Mouse (Mus musculus) hindbrain, embryonic 16.5 days (tissue): Measurements from ENCODE around the gene Tagln. TPM values are rescaled to one million over a fixed set of nuclear protein-coding genes. Genes with fewer than 3 reads are reported as not detected.

Experiments
- ATAC-seq: fragments of 200-750 bp; cut with Nextera tagmentation; 2 replicates; pipeline ENCODE4 v1.8.0; 2017; ENCODE audit warnings: moderate TSS enrichment, moderate library complexity
- H3K27ac ChIP-seq: fragments of 300-500 bp; sonication (generic); 2 replicates; pipeline ENCODE4 v1.5.1; 2014; ENCODE audit warnings: low read depth, mild to moderate bottlenecking, control low read depth, low read length, moderate library complexity
- H3K27me3 ChIP-seq: fragments of 300-500 bp; sonication (generic); replicated peaks from 2 replicates; pipeline ENCODE4 v1.6.1; 2014; ENCODE audit warnings: low read length; ENCODE audit not compliant: control insufficient read depth, insufficient read depth
- H3K36me3 ChIP-seq: fragments of 300-500 bp; sonication (generic); 2 replicates; pipeline ENCODE4 v1.6.1; 2014; ENCODE audit warnings: mild to moderate bottlenecking, low read length, moderate library complexity, mixed read lengths; ENCODE audit not compliant: control insufficient read depth, insufficient read depth
- H3K4me1 ChIP-seq: fragments of 300-500 bp; sonication (generic); 2 replicates; pipeline ENCODE4 v1.6.1; 2014; ENCODE audit warnings: low read depth, low read length; ENCODE audit not compliant: control insufficient read depth, insufficient read depth
- H3K4me2 ChIP-seq: fragments of 300-500 bp; sonication (generic); 2 replicates; pipeline ENCODE4 v1.6.1; 2014; ENCODE audit warnings: mild to moderate bottlenecking, low read length, control low read depth, moderate library complexity
- H3K4me3 ChIP-seq: fragments of 300-500 bp; sonication (generic); 2 replicates; pipeline ENCODE4 v1.5.1; 2014; ENCODE audit warnings: mild to moderate bottlenecking, low read length, control low read depth, moderate library complexity
- H3K9ac ChIP-seq: fragments of 300-500 bp; sonication (generic); 2 replicates; pipeline ENCODE4 v1.6.1; 2014; ENCODE audit warnings: low read depth, mild to moderate bottlenecking, control low read depth, low read length, moderate library complexity
- H3K9me3 ChIP-seq: fragments of 300-500 bp; sonication (generic); 2 replicates; pipeline ENCODE4 v1.6.1; 2014; ENCODE audit warnings: mild to moderate bottlenecking, low read length, moderate library complexity; ENCODE audit not compliant: control insufficient read depth
- WGBS: fragments of 180-500 bp; shearing (Covaris S2); extraction: QIAGEN DNeasy Blood & Tissue Kit; methylation state at CpG from one replicate; pipeline ENCODE4 v1.1.7; 2014; 5-methylcytosine and 5-hydroxymethylcytosine counted together
- polyA plus RNA-seq: library from polyadenylated mRNA; unstranded; fragments of >200 nt; fragmentation: Nextera tagmentation; extraction: Ambion mirVana; gene quantifications from 2 replicates; pipeline ENCODE4 v1.2.1, GENCODE M21; 2015

Gene Tagln
- polyA plus RNA-seq, 1 experiment from 2014 or later = 8.5 TPM

DNA sequence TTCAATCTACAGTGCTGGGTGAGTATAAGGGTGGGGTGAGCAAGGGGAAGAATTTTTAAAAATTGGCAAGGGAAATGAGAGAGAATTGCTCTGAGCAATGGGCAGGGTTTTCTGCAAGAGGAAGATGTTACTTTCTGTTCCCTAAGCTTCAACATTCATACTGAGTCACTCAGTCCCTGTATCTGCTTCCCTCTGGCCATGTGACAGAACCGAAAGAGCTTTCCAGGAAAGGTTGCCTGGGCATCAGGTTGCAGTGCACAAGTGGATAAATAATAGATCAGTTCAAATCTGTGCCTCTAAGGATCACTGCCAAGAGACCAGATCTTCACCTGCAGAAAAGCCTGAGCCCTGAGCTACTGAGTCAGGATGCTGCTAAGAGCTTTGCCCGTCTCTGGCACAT is 26.0 kb upstream of the Tagln start:
- H3K27ac ChIP-seq = no peak overlapping the region
- H3K27me3 ChIP-seq = no peaks in the 10 kb centered on the region

DNA sequence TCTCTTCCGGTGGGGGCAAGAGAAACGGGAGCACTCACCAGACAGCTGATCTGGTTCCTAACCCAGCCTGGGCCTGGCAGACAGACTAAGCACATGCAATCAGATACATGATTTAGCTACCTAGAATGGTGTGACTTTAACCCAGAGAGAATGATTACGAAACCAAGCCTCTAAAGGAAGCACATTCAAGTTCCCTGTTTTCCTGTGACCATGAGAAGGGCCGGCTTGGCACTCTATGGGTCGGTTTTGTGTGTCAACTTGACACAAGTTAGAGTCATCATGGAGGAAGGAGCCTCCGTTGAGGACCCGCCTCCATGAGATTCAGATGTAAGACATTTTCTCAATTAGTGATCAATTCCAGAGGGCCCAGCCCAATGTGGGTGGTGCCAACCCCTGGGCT is 23.8 kb upstream of the Tagln start:
- H3K27me3 ChIP-seq = no peaks in the 10 kb centered on the region

More for the DNA sequence above, 26.0 kb upstream of the Tagln start:
- H3K4me2 ChIP-seq = no peak overlapping the region
- no peak overlapping the region for H3K9ac ChIP-seq
- no peak for ATAC-seq
- H3K9me3 ChIP-seq = no peaks in the 10 kb centered on the region
- peaks cover 23% of the 10 kb centered on the region; the same call in 1 of the 2 replicates for H3K36me3 ChIP-seq
- 85% methylated on average over 2 of the region's 2 CpGs for WGBS
- peaks cover 3% of the 10 kb centered on the region; the same call in 1 of the 2 replicates for H3K4me1 ChIP-seq
- no peak overlapping the region for H3K4me3 ChIP-seq

DNA sequence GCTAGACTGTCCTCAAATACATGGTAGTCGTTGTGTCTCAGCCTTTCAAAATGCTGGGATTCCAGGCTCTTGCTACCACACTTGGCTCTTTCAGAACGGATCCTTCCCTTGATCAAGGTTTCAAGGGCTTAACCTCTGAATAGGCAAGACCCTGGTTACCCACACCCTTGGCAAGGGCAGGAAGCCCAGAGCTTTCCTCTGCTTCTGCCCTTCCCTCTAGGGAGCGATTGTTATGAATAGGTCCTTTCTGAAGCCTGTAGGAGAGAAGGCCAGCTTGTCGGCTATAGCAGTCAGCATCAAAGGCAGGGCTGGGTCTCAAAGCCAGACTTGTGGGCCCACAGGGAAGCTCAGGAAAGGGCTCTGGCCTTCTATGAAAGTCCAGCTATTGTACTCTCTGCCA is 23.0 kb upstream of the Tagln start:
- 47% methylated on average over 4 of the region's 4 CpGs for WGBS
- no peak for ATAC-seq

More for the DNA sequence above, 23.8 kb upstream of the Tagln start:
- no peak overlapping the region for H3K4me2 ChIP-seq
- H3K9me3 ChIP-seq = no peaks in the 10 kb centered on the region
- no peak for ATAC-seq
- no peak overlapping the region for H3K27ac ChIP-seq
- H3K4me1 ChIP-seq = peaks cover 10% of the 10 kb centered on the region
- H3K9ac ChIP-seq = no peak overlapping the region
- WGBS = 88% methylated on average over 7 of the region's 7 CpGs
- no peak overlapping the region for H3K4me3 ChIP-seq
- H3K36me3 ChIP-seq = peaks cover 11% of the 10 kb centered on the region; the same call in 1 of the 2 replicates

DNA sequence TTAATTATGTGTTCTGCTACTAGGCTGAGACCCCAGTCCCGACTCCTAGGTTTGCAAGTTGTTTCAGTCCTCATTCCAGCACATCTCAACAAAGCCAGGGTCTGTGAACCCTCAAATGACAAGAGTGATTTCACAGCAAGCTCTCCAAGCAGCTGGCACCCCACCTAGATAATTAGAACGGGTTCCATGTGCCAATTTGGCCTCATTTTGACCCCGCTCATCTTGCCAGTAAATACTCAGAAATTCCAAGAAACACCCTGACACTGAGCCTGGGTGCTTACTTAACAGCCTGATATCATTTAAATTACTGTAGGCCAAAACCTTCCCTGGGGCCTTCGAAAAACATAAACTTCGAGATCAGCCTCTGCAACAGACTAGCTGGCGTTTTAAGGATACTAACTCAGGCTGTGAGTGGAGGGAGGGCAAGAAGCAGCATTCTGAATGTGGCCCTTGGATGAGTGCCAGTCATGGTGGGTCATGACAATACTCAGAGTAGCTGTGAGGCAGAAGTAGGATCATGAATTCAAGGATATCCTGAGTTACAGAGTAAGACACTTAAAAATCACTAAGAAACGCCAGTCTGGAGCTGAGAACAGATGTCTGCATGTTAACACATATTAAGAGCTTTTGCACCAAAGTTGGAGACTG is 22.3 kb upstream of the Tagln start:
- Histone ChIP-seq H3K9me3 (no peaks in the 10 kb centered on the region), H3K4me1 (peaks cover 22% of the 10 kb centered on the region), H3K4me2 (no peak overlapping the region), H3K27me3 (no peaks in the 10 kb centered on the region), H3K36me3 (peaks cover 10% of the 10 kb centered on the region; the same call in 1 of the 2 replicates), H3K4me3 (no peak overlapping the region), H3K27ac (peak overlapping the region; percentile 0; the same call in 1 of the 2 replicates), H3K9ac (no peak overlapping the region)
- 56% methylated on average over 7 of the region's 7 CpGs for WGBS
- no peak for ATAC-seq

More for the DNA sequence above, 23.0 kb upstream of the Tagln start:
- peak overlapping the region; percentile 8; the same call in 1 of the 2 replicates for H3K27ac ChIP-seq
- H3K9ac ChIP-seq = no peak overlapping the region
- no peak overlapping the region for H3K4me2 ChIP-seq
- peaks cover 15% of the 10 kb centered on the region for H3K4me1 ChIP-seq
- no peaks in the 10 kb centered on the region for H3K9me3 ChIP-seq
- peaks cover 10% of the 10 kb centered on the region; the same call in 1 of the 2 replicates for H3K36me3 ChIP-seq
- no peak overlapping the region for H3K4me3 ChIP-seq
- no peaks in the 10 kb centered on the region for H3K27me3 ChIP-seq

DNA sequence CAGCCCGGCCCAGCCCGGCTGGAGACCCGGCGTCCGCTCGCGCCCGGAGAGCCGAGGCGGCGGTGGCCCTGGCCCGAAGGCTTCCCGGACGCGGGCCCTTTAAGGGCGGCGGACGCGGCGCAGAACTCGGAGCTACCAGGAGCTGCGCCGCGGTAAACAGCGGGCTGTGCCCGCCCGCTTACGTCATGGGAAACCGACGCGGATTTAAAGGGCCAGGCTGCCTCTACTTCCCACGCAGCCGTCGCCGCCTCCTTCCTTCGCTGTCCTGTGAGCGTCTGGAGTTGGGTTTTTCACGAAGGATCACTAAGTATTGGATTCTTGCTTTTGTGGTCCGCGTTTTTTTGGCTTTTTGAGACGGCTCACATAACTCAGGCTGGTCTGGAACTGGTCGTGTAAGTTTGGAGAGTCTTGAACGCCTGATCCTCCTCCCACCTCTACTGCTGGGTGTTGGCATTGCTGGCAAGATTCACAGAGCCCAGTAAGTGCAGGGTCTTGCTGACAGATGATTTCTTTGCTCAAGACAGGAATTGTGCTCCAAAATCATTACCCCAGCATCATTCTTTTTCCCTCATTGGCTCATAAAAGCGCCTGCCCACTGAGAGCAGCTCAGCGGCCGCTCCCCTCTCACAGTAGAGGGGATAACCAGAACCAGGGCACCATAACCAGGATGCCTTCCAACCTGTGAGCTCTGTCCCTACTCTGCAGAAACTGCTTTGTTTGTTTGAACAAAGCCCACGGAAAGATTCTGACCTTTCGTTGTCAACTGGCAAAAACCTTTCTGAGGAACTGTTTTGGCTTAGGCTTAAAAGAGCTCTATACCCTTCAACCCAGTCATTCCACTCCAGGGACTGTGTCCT is 19.5 kb upstream of the Tagln start, which contains the start of gene Sidt2:
Gene Sidt2, minus strand, starts transcription at position 152 of the 857 bp plus-strand sequence.
- Histone ChIP-seq H3K27me3 (no peaks in the 10 kb centered on the region), H3K4me2 (peak within 1 kb of the TSS; percentile 73), H3K9ac (peak within 1 kb of the TSS; percentile 91), H3K4me1 (peaks cover 25% of the 10 kb centered on the region), H3K36me3 (peaks cover 9% of the 10 kb centered on the region), H3K9me3 (no peaks in the 10 kb centered on the region), H3K4me3 (peak within 1 kb of the TSS; percentile 79), H3K27ac (peak within 1 kb of the TSS; percentile 86)
- peak; percentile 97 for ATAC-seq
- under 1% methylated on average over 43 of the region's 48 CpGs for WGBS

DNA sequence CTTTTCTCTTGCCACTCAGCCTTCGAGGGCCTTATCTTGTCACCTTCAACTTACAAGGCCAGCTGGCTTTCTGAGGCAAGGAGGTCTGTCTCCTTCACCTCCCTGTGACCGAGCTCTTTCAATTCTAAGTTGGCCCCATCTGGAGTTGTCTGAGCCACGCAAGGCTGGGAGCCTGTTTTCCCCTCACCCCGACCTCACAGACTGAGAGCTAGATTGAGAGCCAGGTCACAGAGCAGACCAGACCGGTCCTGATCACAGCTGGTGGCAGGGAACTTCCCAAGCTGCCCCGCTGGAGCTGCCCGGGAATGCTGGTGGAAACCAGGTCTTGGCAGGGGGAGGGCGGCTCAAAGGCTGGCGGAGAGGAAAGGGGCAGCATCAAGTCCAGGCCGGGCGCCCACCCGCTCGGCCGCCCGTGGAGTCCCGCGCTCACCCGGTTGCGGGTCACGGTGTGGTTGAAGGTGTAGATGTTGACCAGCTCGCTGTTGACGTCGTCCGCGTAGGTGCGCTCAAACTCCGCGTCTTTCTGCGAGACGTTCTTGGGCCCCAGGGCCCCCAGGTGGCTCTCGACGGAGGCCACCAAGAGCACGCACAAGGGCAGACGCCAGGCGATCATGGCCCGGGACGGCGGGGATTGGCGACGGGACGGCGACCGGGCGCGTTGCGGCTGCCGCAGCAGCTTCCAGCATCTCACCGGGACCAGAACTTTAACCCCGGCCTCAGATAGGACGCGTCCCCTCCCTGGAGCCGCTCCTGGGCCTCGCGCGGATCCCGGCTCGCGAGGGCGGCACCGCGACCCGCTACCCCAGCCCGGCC is 18.6 kb upstream of the Tagln start:
- H3K4me3 ChIP-seq = peak overlapping the region; percentile 79
- H3K9me3 ChIP-seq = no peaks in the 10 kb centered on the region
- peak; percentile 28 for ATAC-seq
- H3K27me3 ChIP-seq = no peaks in the 10 kb centered on the region
- H3K4me2 ChIP-seq = peak overlapping the region; percentile 73
- peak overlapping the region; percentile 91 for H3K9ac ChIP-seq
- H3K27ac ChIP-seq = peak overlapping the region; percentile 86
- under 1% methylated on average over 52 of the region's 63 CpGs for WGBS
- peaks cover 15% of the 10 kb centered on the region for H3K36me3 ChIP-seq
- H3K4me1 ChIP-seq = peaks cover 25% of the 10 kb centered on the region

DNA sequence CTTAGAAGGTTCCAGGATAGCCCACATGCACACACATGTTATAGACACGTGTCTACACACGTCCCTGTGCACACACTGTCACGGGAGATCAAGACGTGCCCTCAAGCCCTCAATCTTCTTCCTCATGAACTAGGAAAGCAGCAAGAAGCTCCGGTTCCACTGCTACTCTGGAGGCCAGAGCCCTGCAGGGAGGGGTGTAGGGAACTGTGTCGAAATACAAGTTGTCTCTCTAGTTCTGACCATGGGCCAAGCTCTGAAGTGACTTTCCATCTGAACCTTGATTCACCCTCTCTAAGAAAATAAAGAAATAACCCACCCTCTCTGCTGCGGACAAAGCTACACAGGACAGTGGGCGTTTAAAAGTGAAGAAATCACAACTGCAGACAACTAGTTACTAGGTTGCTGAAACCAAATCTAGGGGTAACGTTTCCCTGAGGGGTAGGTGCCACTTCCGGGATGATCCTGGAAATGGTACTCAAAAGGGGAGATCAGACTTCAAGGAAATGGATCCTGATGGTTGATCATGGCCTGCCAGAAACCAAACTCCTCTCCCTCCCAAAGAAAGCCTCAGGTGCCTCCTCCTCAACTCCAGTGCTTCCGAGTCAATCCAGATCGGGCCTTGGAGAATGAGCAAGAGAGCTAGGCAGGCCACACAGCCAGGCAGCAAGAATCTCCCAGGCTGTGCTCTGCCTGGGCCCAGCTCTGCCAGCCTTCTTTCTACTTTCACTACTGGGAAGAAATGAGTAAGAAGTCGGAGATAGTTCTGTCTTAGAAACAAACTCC is 17.8 kb upstream of the Tagln start:
- Histone ChIP-seq H3K27me3 (no peaks in the 10 kb centered on the region), H3K27ac (peak overlapping the region; percentile 86), H3K9ac (peak overlapping the region; percentile 91), H3K4me1 (peaks cover 25% of the 10 kb centered on the region), H3K9me3 (no peaks in the 10 kb centered on the region), H3K4me3 (peak overlapping the region; percentile 79), H3K4me2 (peak overlapping the region; percentile 73), H3K36me3 (peaks cover 22% of the 10 kb centered on the region)
- ATAC-seq = no peak
- WGBS = 62% methylated on average over 13 of the region's 13 CpGs

DNA sequence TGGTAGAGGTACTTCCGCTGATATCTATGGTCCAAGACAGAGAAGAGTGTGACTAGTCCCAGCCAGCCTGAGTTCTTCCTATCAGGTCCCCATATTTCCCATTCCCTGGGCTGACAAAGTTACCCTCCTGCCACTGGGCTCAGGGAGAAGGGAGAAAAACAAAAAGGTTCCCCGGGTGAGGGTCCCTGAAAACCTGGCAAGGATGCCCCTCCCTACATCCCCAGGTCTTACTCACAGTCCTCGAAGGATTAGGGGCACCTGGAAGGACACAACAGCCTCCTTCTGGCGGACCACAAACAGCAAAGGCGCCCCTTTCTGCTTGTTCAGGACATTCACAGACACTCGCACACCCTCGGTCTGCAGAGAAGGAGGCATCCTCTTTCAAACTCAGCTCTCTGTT is 17.0 kb upstream of the Tagln start:
- 0 out of 2 replicates have a peak overlapping the region, but pooled peaks have one; percentile 91 for H3K9ac ChIP-seq

More for the DNA sequence above, 17.0 kb upstream of the Tagln start:
- H3K36me3 ChIP-seq = peaks cover 22% of the 10 kb centered on the region
- no peak for ATAC-seq
- H3K4me2 ChIP-seq = peak overlapping the region; percentile 73; the same call in 1 of the 2 replicates
- H3K4me1 ChIP-seq = peaks cover 22% of the 10 kb centered on the region
- no peaks in the 10 kb centered on the region for H3K9me3 ChIP-seq
- H3K27me3 ChIP-seq = no peaks in the 10 kb centered on the region
- H3K4me3 ChIP-seq = no peak overlapping the region
- H3K27ac ChIP-seq = no peak overlapping the region
- 87% methylated on average over 7 of the region's 7 CpGs for WGBS
